Mouse (Mus musculus) kidney, embryonic 16.5 days (tissue): ENCODE results near the gene Ooep. TPM values are rescaled to one million over a fixed set of nuclear protein-coding genes. Genes with fewer than 3 reads are reported as not detected.

Experiments
- ATAC-seq: fragments of 200-750 bp; cut with Nextera tagmentation; 2 replicates; pipeline ENCODE4 v1.8.0; 2017; ENCODE audit warnings: moderate TSS enrichment; ENCODE audit not compliant: low FRiP score, low TSS enrichment
- H3K27ac ChIP-seq: fragments of 300-500 bp; sonication (generic); 2 replicates; pipeline ENCODE4 v1.5.1; 2014; ENCODE audit warnings: low read length
- H3K27me3 ChIP-seq: fragments of 300-500 bp; sonication (generic); 2 replicates; pipeline ENCODE4 v1.6.1; 2014; ENCODE audit warnings: low read length, control low read depth, mixed read lengths; ENCODE audit not compliant: insufficient read depth
- H3K36me3 ChIP-seq: fragments of 300-500 bp; sonication (generic); 2 replicates; pipeline ENCODE4 v1.6.1; 2014; ENCODE audit warnings: low read length, control low read depth, mixed read lengths; ENCODE audit not compliant: insufficient read depth
- H3K4me1 ChIP-seq: fragments of 300-500 bp; sonication (generic); 2 replicates; pipeline ENCODE4 v1.6.1; 2014; ENCODE audit warnings: low read length, control low read depth, mixed read lengths; ENCODE audit not compliant: insufficient read depth
- H3K4me2 ChIP-seq: fragments of 300-500 bp; sonication (generic); replicated peaks from 2 replicates; pipeline ENCODE4 v1.6.1; 2014; ENCODE audit warnings: low read depth, low read length
- H3K4me3 ChIP-seq: fragments of 300-500 bp; sonication (generic); 2 replicates; pipeline ENCODE4 v1.5.1; 2014; ENCODE audit warnings: mild to moderate bottlenecking, low read length
- H3K9ac ChIP-seq: fragments of 300-500 bp; sonication (generic); replicated peaks from 2 replicates; pipeline ENCODE4 v1.6.1; 2014; ENCODE audit warnings: low read length
- H3K9me3 ChIP-seq: fragments of 300-500 bp; sonication (generic); 2 replicates; pipeline ENCODE4 v1.6.1; 2016; ENCODE audit warnings: low read length, control low read depth
- WGBS: fragments of 180-500 bp; shearing (Covaris S2); extraction: QIAGEN DNeasy Blood & Tissue Kit; methylation state at CpG from one replicate; pipeline ENCODE4 v1.1.7; 2014; 5-methylcytosine and 5-hydroxymethylcytosine counted together
- polyA plus RNA-seq: library from polyadenylated mRNA; unstranded; fragments of >200 nt; fragmentation: Nextera tagmentation; extraction: Ambion mirVana; gene quantifications from 2 replicates; pipeline ENCODE4 v1.2.1, GENCODE M21; 2015

The Ooep gene
- 1.6 and 2.0 TPM in 2 replicates for polyA plus RNA-seq

DNA sequence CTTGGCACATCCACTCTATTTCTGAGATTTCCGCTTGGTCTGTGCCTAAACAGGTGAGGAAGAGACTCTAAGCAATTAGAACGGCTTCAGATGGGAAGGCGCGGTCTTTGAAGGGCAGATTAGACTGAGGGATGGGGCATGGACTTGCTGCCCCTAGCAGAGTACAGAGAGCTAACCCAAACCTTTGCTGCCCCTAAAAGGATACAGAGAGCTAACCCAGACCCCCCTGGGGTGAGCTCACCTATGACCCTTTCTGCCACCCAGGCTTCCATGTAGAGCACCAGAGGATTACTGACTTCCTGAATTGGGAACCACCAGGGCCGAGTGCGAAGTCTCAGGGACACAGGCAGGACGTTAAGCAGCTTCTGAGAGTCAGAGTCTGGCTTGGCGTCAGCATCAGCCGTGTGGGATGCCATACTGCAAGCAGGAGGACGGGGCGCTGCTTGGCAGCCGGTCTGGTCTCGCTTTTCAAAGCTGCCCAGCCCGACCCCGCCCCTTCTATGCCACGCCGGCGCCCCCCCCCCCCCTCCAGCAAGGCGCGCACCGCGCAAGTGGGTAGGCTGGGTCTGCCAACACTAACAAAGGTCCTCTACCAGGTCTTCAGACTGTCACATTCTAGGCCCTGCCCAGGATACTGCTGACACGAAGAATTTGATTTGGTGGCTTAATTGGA lies at the start of gene Ooep:
Gene Ooep (minus strand): TSS at position 613 of the 673 bp plus-strand sequence.
- ATAC-seq, result peak; percentile 83
- peaks cover 7% of the 10 kb centered on the region for H3K4me1 ChIP-seq
- H3K4me2 ChIP-seq, result peak within 1 kb of the TSS; percentile 62
- H3K9me3 ChIP-seq, result no peaks in the 10 kb centered on the region
- peak within 1 kb of the TSS; percentile 49 for H3K9ac ChIP-seq
- no peaks in the 10 kb centered on the region for H3K36me3 ChIP-seq
- H3K27ac ChIP-seq, result no peak within 1 kb of the TSS
- WGBS, result 7% methylated on average over 20 of the region's 23 CpGs
- H3K27me3 ChIP-seq, result no peaks in the 10 kb centered on the region
- peak within 1 kb of the TSS; percentile 41 for H3K4me3 ChIP-seq

GRCm38 (mm10) chr9:78428185-78428584 lies 49.7 kb upstream of the Ooep start:
- Histone ChIP-seq H3K4me2 (no peak overlapping the region), H3K4me3 (no peak overlapping the region), H3K36me3 (no peaks in the 10 kb centered on the region), H3K9me3 (no peaks in the 10 kb centered on the region), H3K4me1 (peaks cover 11% of the 10 kb centered on the region; the same call in 1 of the 2 replicates), H3K9ac (no peak overlapping the region), H3K27me3 (no peaks in the 10 kb centered on the region; the same call in 1 of the 2 replicates), H3K27ac (no peak overlapping the region)
- 49% methylated on average over 6 of the region's 6 CpGs for WGBS
- 0 out of 2 replicates have a peak, but pooled peaks have one; percentile 19 for ATAC-seq

- H3K4me3 ChIP-seq, result peak overlapping the region; percentile 42
- WGBS, result 22% methylated on average over 27 of the region's 27 CpGs
- no peaks in the 10 kb centered on the region; the same call in 1 of the 2 replicates for H3K27me3 ChIP-seq
- peak overlapping the region; percentile 55 for H3K9ac ChIP-seq
- peak overlapping the region; percentile 69 for H3K4me2 ChIP-seq
- no peaks in the 10 kb centered on the region for H3K36me3 ChIP-seq
- H3K9me3 ChIP-seq, result no peaks in the 10 kb centered on the region
- ATAC-seq, result no peak
- H3K4me1 ChIP-seq, result peaks cover 11% of the 10 kb centered on the region; the same call in 1 of the 2 replicates
- H3K27ac ChIP-seq, result no peak overlapping the region
Observed at GRCm38 (mm10) chr9:78427362-78427781, 48.8 kb upstream of the Ooep start.

GRCm38 (mm10) chr9:78401596-78401995 lies 23.1 kb upstream of the Ooep start:
- Histone ChIP-seq H3K4me2 (no peak overlapping the region), H3K36me3 (no peaks in the 10 kb centered on the region), H3K27me3 (peaks cover 10% of the 10 kb centered on the region), H3K4me1 (no peaks in the 10 kb centered on the region), H3K4me3 (no peak overlapping the region), H3K9me3 (no peaks in the 10 kb centered on the region), H3K27ac (no peak overlapping the region), H3K9ac (no peak overlapping the region)
- 83% methylated on average over 7 of the region's 7 CpGs for WGBS
- ATAC-seq, result no peak

- Histone ChIP-seq H3K9ac (no peak overlapping the region), H3K27ac (no peak overlapping the region), H3K4me1 (0 out of 2 replicates have a peak, but pooled peaks cover 6% of the 10 kb centered on the region), H3K9me3 (no peaks in the 10 kb centered on the region), H3K4me2 (no peak overlapping the region), H3K4me3 (no peak overlapping the region), H3K36me3 (no peaks in the 10 kb centered on the region), H3K27me3 (peaks cover 20% of the 10 kb centered on the region)
- 64% methylated on average over 5 of the region's 5 CpGs for WGBS
- no peak for ATAC-seq
Observed at GRCm38 (mm10) chr9:78400570-78400969, 22.0 kb upstream of the Ooep start.

DNA sequence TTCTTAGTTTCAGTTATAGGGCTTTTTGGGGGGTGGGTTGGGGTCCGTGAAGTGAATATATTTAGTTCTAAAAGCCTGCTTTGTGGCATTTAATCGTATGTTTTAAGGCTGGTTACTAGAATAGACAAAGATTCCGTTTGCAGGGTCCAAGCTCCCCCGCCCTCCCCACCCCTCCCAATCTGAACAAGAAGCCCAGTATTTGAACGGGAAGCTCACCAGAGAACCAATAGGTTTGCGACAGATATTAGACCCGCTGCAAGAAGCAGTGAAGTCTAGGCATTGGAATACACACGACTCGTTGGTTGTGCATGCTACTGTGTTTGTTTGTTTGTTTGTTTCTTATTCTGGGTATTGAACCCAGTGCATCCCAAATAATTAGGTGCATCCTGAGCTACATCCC lies 18.0 kb upstream of the Ooep start:
- Histone ChIP-seq H3K36me3 (no peaks in the 10 kb centered on the region), H3K27ac (no peak overlapping the region), H3K9ac (no peak overlapping the region), H3K9me3 (no peaks in the 10 kb centered on the region), H3K4me1 (0 out of 2 replicates have a peak, but pooled peaks cover 8% of the 10 kb centered on the region), H3K27me3 (peaks cover 52% of the 10 kb centered on the region), H3K4me3 (peak overlapping the region; percentile 47), H3K4me2 (no peak overlapping the region; the same call in 1 of the 2 replicates)
- 60% methylated on average over 9 of the region's 9 CpGs for WGBS
- ATAC-seq, result no peak

- Histone ChIP-seq H3K27me3 (peaks cover 52% of the 10 kb centered on the region), H3K9ac (peak within 1 kb of the TSS; percentile 57), H3K9me3 (no peaks in the 10 kb centered on the region), H3K4me3 (peak within 1 kb of the TSS; percentile 47), H3K27ac (no peak within 1 kb of the TSS), H3K4me1 (0 out of 2 replicates have a peak, but pooled peaks cover 8% of the 10 kb centered on the region), H3K36me3 (no peaks in the 10 kb centered on the region), H3K4me2 (peak within 1 kb of the TSS; percentile 72)
- peak; percentile 92 for ATAC-seq
- 2% methylated on average over 75 of the region's 93 CpGs for WGBS
Observed at GRCm38 (mm10) chr9:78395630-78396351, 17.3 kb upstream of the Ooep start, which contains the start of gene Ddx43. TSS of gene Ddx43 (plus strand) at chr9:78395777.

DNA sequence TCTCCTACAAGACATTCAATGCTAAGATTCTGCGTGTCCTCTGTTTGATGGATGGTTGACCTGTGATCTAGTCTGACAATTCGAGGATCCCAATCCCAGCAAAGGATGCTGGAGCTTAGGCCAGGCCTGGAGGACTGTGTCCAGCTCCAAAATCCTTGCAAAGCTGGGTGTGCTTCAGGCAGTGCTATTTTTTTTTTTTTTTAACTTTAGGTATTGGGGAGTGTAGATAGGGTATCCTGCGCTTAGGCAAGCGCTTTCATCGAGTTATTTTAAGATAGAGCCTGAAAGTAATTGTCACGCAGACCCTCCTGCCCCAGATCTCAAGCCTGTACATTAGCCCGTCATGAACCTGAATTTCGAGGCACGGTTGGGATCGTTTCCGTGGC lies 16.7 kb upstream of the Ooep start:
- no peaks in the 10 kb centered on the region for H3K9me3 ChIP-seq

DNA sequence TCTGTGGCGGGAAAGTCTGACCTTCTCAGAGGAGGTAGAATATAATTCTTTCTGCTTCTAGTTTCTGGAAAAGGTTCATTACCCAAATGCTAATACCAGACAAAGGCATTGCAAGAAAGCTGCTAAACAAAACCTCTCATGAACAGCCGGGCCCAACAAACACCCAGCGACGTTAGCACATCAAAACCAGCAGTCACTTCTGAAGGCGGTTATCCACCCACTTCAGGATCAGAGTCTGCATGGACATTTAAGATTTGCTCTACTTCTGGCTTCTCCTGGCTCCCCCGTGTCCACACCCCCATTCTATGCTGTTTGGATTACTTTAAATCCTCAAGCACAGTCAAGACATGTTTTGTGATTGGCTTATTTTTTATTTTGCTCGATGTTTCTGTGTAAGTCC lies 16.1 kb upstream of the Ooep start:
- H3K4me1 ChIP-seq, result 0 out of 2 replicates have a peak, but pooled peaks cover 8% of the 10 kb centered on the region
- H3K9me3 ChIP-seq, result no peaks in the 10 kb centered on the region
- ATAC-seq, result no peak
- no peak overlapping the region for H3K4me3 ChIP-seq
- WGBS, result 64% methylated on average over 7 of the region's 7 CpGs
- no peaks in the 10 kb centered on the region for H3K36me3 ChIP-seq
- peaks cover 52% of the 10 kb centered on the region for H3K27me3 ChIP-seq
- H3K27ac ChIP-seq, result no peak overlapping the region
- H3K9ac ChIP-seq, result no peak overlapping the region
- no peak overlapping the region for H3K4me2 ChIP-seq

More for the DNA sequence above, 16.7 kb upstream of the Ooep start:
- Histone ChIP-seq H3K36me3 (no peaks in the 10 kb centered on the region), H3K4me2 (peak overlapping the region; percentile 72), H3K4me3 (peak overlapping the region; percentile 47), H3K4me1 (0 out of 2 replicates have a peak, but pooled peaks cover 8% of the 10 kb centered on the region), H3K27ac (no peak overlapping the region), H3K27me3 (peaks cover 52% of the 10 kb centered on the region), H3K9ac (no peak overlapping the region)
- WGBS, result 31% methylated on average over 11 of the region's 11 CpGs
- peak; percentile 14; the same call in 1 of the 2 replicates for ATAC-seq
